Mouse (Mus musculus): ENCODE measurements around the gene Rpl3. TPM values are rescaled to one million over a fixed set of nuclear protein-coding genes. Genes with fewer than 3 reads are reported as not detected.

The Rpl3 gene
- 1,000 to 10,000 TPM; 1,312 to 1,444 TPM for polyA plus RNA-seq (2017; shearing (Covaris generic))

DNA sequence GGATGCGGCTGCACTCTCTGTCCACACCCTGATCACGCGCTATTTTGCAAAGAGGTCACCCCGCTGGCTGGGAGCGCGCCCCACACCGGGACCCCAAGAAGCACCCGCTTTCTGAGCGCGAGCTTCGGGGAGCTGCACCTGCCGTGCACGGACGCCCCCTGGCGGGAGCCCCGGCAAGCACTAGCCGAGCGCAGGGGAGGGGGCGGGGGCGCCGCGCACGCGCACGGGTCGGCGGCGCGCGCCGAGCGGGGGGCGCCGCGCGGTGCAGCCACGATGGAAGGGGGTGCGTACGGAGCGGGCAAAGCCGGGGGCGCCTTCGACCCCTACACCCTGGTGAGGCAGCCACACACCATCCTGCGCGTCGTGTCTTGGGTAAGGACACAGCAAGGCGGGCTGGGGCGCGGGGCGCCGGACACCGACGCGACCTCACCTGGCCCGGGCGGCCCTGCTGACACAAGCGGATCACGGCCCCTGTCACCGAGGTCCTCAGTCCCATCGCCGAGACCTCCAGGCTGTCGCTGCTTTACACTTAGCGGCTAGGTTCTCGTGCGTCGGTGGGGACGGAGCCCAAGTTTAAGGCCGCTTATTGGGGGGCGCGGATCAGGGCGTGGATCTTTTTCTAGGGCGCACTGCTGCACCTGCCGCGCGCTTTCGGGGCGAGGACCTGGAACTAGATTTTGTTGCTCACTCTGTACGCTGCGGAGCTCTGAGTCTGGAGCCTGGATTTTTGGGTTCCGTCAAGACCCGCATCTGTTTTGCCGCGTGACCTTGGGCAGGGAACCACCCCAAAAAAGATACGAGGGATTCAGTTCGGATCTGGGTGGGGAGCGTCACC lies at the start of gene Rpl3, which contains the start of gene Syngr1:
Gene Rpl3, minus strand, starts transcription at position 748 of the 835 bp plus-strand sequence.
Gene Syngr1, plus strand, starts transcription at position 214 of the 835 bp plus-strand sequence.

DNA sequence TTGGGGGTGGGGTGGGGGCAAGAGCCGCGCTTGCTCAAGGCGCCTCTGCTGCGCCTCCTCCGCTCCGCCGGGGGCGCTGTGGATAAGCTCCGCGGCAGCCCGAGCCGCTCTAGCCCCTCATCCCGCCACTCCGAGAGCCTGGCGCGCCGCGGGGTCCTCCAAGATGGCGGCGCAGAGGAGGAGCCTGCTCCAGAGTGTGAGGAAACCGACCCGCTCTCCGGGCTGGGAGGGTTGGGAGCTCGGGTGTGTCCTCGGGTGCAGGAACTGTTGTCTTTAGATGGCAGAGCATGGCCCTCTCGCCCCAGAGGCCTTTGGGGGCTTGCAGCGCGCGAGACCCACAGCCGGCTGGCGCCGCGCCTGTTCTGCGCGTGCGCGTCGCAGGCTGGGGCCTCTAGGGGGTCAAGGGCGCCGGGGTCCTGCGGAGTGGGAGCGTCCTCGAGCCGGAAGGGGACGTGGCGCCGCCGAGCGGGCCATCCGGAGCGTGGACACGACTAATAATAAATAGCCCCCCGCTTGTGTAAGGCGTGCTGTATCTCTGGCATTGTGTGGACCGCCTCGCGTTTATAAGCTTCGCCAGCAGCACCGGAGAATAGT lies 41.4 kb upstream of the Rpl3 start, which contains the start of gene Tab1:
Gene Tab1, plus strand, starts transcription at position 135 of the 594 bp plus-strand sequence.

Other genes starting within 250 kb of the Rpl3 start
- 100 to 1,000 TPM; 351 to 448 TPM for gene Apobec3, start 200.2 kb downstream of the Rpl3 start, polyA plus RNA-seq (2017; shearing (Covaris generic))
- gene Cbx7, start 120.7 kb downstream of the Rpl3 start, polyA plus RNA-seq (2017; shearing (Covaris generic)) = 100 to 1,000 TPM; 154 to 175 TPM
- 1 to 10 TPM in 1 of 2 experiments, under 1 TPM in 1; 0.78 to 1.7 TPM for gene Pdgfb, start 76.9 kb downstream of the Rpl3 start, polyA plus RNA-seq (2017; shearing (Covaris generic))
- gene Syngr1, start 534 bp downstream of the Rpl3 start, polyA plus RNA-seq (2017; shearing (Covaris generic)) = 1 to 10 TPM in 1 of 2 experiments, under 1 TPM in 1; 0.70 to 1.8 TPM
- 10 to 100 TPM; 17.9 to 26.1 TPM for gene Tab1, start 41.3 kb upstream of the Rpl3 start, polyA plus RNA-seq (2017; shearing (Covaris generic))
- gene Mgat3, start 81.9 kb upstream of the Rpl3 start, polyA plus RNA-seq (2017; shearing (Covaris generic)) = under 1 TPM in 1 of 2 experiments, not detected in 1; 0.53 TPM
- 10 to 100 TPM; 22.4 to 34.6 TPM for gene Mief1, start 142.2 kb upstream of the Rpl3 start, polyA plus RNA-seq (2017; shearing (Covaris generic))
- not detected for gene AC140267.1, start 144.0 kb upstream of the Rpl3 start, polyA plus RNA-seq (2017; shearing (Covaris generic))
- 100 to 1,000 TPM; 105 to 125 TPM for gene Atf4, start 163.3 kb upstream of the Rpl3 start, polyA plus RNA-seq (2017; shearing (Covaris generic))
- gene Rps19bp1, start 172.4 kb upstream of the Rpl3 start, polyA plus RNA-seq (2017; shearing (Covaris generic)) = 10 to 100 TPM; 35.3 to 35.5 TPM
- gene Cacna1i, start 195.4 kb upstream of the Rpl3 start, polyA plus RNA-seq (2017; shearing (Covaris generic)) = under 1 TPM; 0.40 to 0.49 TPM

All from inflammation-experienced regulatory T-cells (primary cell).